Mouse (Mus musculus) gonadal fat pad, adult 2 months (tissue): ENCODE measurements around the gene Cenpb. TPM values are rescaled to one million over a fixed set of nuclear protein-coding genes. Genes with fewer than 3 reads are reported as not detected.

Experiments
- DNase-seq: peaks from one replicate; pipeline ENCODE4 v3.0.0-alpha.2; 2012; ENCODE audit warnings: low read depth
- polyA plus RNA-seq: library from polyadenylated mRNA; depleted of rRNA; stranded (reverse); fragments of >200 nt; gene quantifications from 2 replicates; pipeline ENCODE4 v1.2.3, GENCODE M21; 2012

The Cenpb gene
- polyA plus RNA-seq, 1 experiment, result 75.4 TPM

- no peak for DNase-seq
These were observed 13.7 kb downstream of the Cenpb start for GRCm38 (mm10) chr2:131166172-131166571.

- no peak for DNase-seq
These were observed 15.9 kb downstream of the Cenpb start for GRCm38 (mm10) chr2:131163924-131164323.

- DNase-seq, result no peak
These were observed 19.2 kb downstream of the Cenpb start for GRCm38 (mm10) chr2:131160671-131161111.

- peak; percentile 69 for DNase-seq
These were observed 19.8 kb downstream of the Cenpb start, which contains the start of gene 1700037H04Rik for GRCm38 (mm10) chr2:131159938-131160581. Gene 1700037H04Rik, minus strand, starts transcription at chr2:131160081.

- DNase-seq, result no peak
These were observed 20.4 kb downstream of the Cenpb start for GRCm38 (mm10) chr2:131159491-131159910.

- DNase-seq, result no peak
These were observed 22.9 kb downstream of the Cenpb start for GRCm38 (mm10) chr2:131156987-131157386.

GRCm38 (mm10) chr2:131154036-131154435 lies 25.8 kb downstream of the Cenpb start:
- no peak for DNase-seq

GRCm38 (mm10) chr2:131152166-131152730 lies 27.6 kb downstream of the Cenpb start:
- no peak for DNase-seq

- DNase-seq, result no peak
These were observed 30.7 kb downstream of the Cenpb start for GRCm38 (mm10) chr2:131149254-131149578.

- no peak for DNase-seq
These were observed 31.3 kb downstream of the Cenpb start for GRCm38 (mm10) chr2:131148353-131149253.

- no peak for DNase-seq
These were observed 32.9 kb downstream of the Cenpb start for GRCm38 (mm10) chr2:131147043-131147365.

GRCm38 (mm10) chr2:131146193-131147042 lies 33.4 kb downstream of the Cenpb start:
- no peak for DNase-seq

- DNase-seq, result no peak
These were observed 34.3 kb downstream of the Cenpb start for GRCm38 (mm10) chr2:131145536-131145935.

- DNase-seq, result no peak
These were observed 34.7 kb downstream of the Cenpb start for GRCm38 (mm10) chr2:131145121-131145520.

- DNase-seq, result no peak
These were observed 36.7 kb downstream of the Cenpb start for GRCm38 (mm10) chr2:131143007-131143780.

- DNase-seq, result no peak
These were observed 37.3 kb downstream of the Cenpb start for GRCm38 (mm10) chr2:131142592-131142991.

GRCm38 (mm10) chr2:131141336-131141986 lies 38.4 kb downstream of the Cenpb start:
- DNase-seq, result no peak

- DNase-seq, result no peak
These were observed 39.3 kb downstream of the Cenpb start for GRCm38 (mm10) chr2:131140533-131140905.

- no peak for DNase-seq
These were observed 39.9 kb downstream of the Cenpb start for GRCm38 (mm10) chr2:131139886-131140532.

GRCm38 (mm10) chr2:131139287-131139686 lies 40.6 kb downstream of the Cenpb start:
- DNase-seq, result no peak
